Mouse (Mus musculus) myocyte (in vitro differentiated cells): ENCODE measurements around the gene Rbm4.

ENCODE experiments used
- CEBPB ChIP-seq: IDR thresholded peaks from 2 replicates; pipeline ENCODE4 v1.6.1; 2011; ENCODE audit warnings: mild to moderate bottlenecking, moderate library complexity; ENCODE audit not compliant: poor library complexity, insufficient read depth, severe bottlenecking
- MAX ChIP-seq: IDR thresholded peaks from one replicate; pipeline ENCODE4 v1.6.1; 2011; ENCODE audit warnings: low read depth, mild to moderate bottlenecking, control low read depth
- POLR2A ChIP-seq: IDR thresholded peaks from one replicate; pipeline ENCODE4 v1.6.1; 2011; ENCODE audit warnings: low read depth, mild to moderate bottlenecking, control low read depth, moderate library complexity; ENCODE audit not compliant: insufficient read length
- USF1 ChIP-seq: IDR thresholded peaks from one replicate; pipeline ENCODE4 v1.6.1; 2011; ENCODE audit warnings: low read depth, mild to moderate bottlenecking, control low read depth, moderate library complexity

DNA sequence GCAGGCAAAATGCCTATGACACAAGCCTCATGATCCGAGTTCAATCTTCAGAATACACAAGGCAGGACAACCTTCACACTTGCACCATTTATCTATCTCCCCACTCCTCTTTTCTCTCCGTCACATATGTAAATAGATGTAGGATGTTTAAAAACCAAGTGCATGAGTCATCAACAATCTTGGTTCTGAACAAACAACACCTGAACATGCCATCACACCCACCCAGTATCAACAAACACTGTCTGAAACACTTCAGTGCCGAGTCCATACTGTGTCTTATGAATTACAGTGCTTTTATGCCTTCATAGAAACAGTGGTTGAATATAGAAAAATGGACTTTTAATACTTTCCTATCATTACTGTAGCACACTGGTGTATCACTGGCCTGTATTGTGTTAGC, 20.9 kb downstream of the Rbm4 start:
- TF ChIP-seq POLR2A (no peak), MAX (no peak), CEBPB (no peak), USF1 (no peak)
